Mouse (Mus musculus) cerebellum, adult 2 months (tissue): Measurements from ENCODE around the gene Alk. TPM values are rescaled to one million over a fixed set of nuclear protein-coding genes. Genes with fewer than 3 reads are reported as not detected.

Source experiments
- DNase-seq, 2 experiments: peaks; one replicate each; pipeline ENCODE4 v3.0.0; 2021
- H3K27ac ChIP-seq: fragments of 200-500 bp; 2 replicates; pipeline ENCODE4 v1.5.1; 2012; ENCODE audit warnings: low read length, control low read depth, inconsistent platforms; ENCODE audit not compliant: insufficient read depth
- H3K27me3 ChIP-seq: fragments of 200-500 bp; 2 replicates; pipeline ENCODE4 v1.6.1; 2012; ENCODE audit warnings: inconsistent platforms, mild to moderate bottlenecking, low read length, moderate library complexity; ENCODE audit not compliant: control insufficient read depth, insufficient read depth
- H3K4me1 ChIP-seq: fragments of 200-500 bp; 2 replicates; pipeline ENCODE4 v1.6.1; 2011; ENCODE audit warnings: low read length; ENCODE audit not compliant: control insufficient read depth, insufficient read depth
- H3K4me3 ChIP-seq: fragments of 200-500 bp; replicated peaks from 2 replicates; pipeline ENCODE3; 2011; ENCODE audit warnings: mild to moderate bottlenecking, low read depth, low read length, control low read depth; ENCODE audit not compliant: insufficient read depth
- CTCF ChIP-seq: fragments of 200-500 bp; IDR thresholded peaks from 2 replicates; pipeline ENCODE4 v1.5.1; 2011; ENCODE audit warnings: low read depth, mild to moderate bottlenecking, control low read depth, low read length, moderate library complexity, borderline replicate concordance; ENCODE audit not compliant: insufficient read depth
- POLR2A ChIP-seq: fragments of 200-500 bp; IDR thresholded peaks from 2 replicates; pipeline ENCODE4 v1.6.1; 2011; ENCODE audit warnings: low read length, control low read depth, borderline replicate concordance; ENCODE audit not compliant: insufficient read depth
- WGBS: fragments of 180-500 bp; shearing (Covaris S2); methylation state at CpG from one replicate; pipeline ENCODE4 v1.1.7; 2018; 5-methylcytosine and 5-hydroxymethylcytosine counted together
- polyA plus RNA-seq: library from polyadenylated mRNA; depleted of rRNA; stranded (reverse); fragments of >200 nt; gene quantifications from 2 replicates; pipeline ENCODE4 v1.2.3, GENCODE M21; 2012

Gene Alk
- polyA plus RNA-seq, 1 experiment = 1.6 TPM

- H3K27ac ChIP-seq = no peak overlapping the region
- 92% methylated on average over 7 of the region's 7 CpGs for WGBS
- no peak for TF ChIP-seq POLR2A
- TF ChIP-seq CTCF = no peak
These were observed 545.1 kb downstream of the Alk start for GRCm38 (mm10) chr17:72059312-72059711.

GRCm38 (mm10) chr17:72045671-72046070, 558.8 kb downstream of the Alk start:
- 92% methylated on average over 2 of the region's 2 CpGs for WGBS
- DNase-seq = peak; percentile 57 to 80
- H3K4me3 ChIP-seq = no peak overlapping the region
- H3K27ac ChIP-seq = no peak overlapping the region
- H3K4me1 ChIP-seq = peaks cover 21% of the 10 kb centered on the region
- no peaks in the 10 kb centered on the region for H3K27me3 ChIP-seq
- TF ChIP-seq CTCF (no peak), POLR2A (no peak)

More at GRCm38 (mm10) chr17:72059312-72059711, 545.1 kb downstream of the Alk start:
- H3K4me1 ChIP-seq = no peaks in the 10 kb centered on the region
- no peak overlapping the region for H3K4me3 ChIP-seq
- no peaks in the 10 kb centered on the region for H3K27me3 ChIP-seq
- no peak for DNase-seq

GRCm38 (mm10) chr17:72043667-72044390, 560.6 kb downstream of the Alk start:
- H3K4me3 ChIP-seq = no peak overlapping the region
- H3K4me1 ChIP-seq = peaks cover 35% of the 10 kb centered on the region
- H3K27me3 ChIP-seq = no peaks in the 10 kb centered on the region
- no peak overlapping the region for H3K27ac ChIP-seq
- no peak for TF ChIP-seq CTCF
- TF ChIP-seq POLR2A = no peak
- DNase-seq = no peak
- 26% methylated on average over 11 of the region's 11 CpGs for WGBS

DNA sequence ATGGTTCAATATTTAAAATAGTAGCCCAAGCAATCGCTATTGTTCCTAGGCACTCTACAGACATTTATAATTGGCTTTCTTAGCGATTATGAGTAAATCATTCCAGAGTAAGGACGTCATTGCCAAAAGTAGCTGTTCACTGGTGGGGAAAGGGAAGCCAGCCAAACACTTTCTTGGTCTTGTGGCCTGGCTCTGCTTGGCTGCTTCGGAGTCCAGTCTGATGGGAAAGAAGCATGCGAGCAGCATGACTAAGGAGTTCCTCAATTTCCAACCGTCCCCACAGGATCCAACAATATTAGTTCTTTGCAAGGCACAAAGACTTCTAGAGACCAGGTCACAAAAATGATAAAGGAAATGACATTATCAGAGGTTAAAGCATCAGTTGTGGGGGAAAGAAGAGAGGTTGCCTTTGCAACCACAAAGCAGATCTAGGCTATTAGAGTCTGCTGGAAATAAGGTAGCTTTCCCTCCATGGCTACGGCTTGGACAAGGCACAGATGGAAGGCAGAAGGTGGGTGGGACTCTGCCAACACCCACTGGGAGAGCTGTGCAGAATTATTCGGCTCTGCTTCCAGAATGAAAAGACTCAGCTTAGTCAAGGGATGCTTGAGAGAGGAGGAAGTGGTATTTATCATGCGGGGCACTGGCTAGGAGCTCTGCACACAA, 561.3 kb downstream of the Alk start:
- H3K4me3 ChIP-seq = no peak overlapping the region
- peaks cover 42% of the 10 kb centered on the region for H3K4me1 ChIP-seq
- TF ChIP-seq POLR2A (no peak), CTCF (no peak)
- peak; percentile 94 to 96 for DNase-seq
- no peak overlapping the region for H3K27ac ChIP-seq
- 3% methylated on average over 9 of the region's 9 CpGs for WGBS
- H3K27me3 ChIP-seq = no peaks in the 10 kb centered on the region

DNA sequence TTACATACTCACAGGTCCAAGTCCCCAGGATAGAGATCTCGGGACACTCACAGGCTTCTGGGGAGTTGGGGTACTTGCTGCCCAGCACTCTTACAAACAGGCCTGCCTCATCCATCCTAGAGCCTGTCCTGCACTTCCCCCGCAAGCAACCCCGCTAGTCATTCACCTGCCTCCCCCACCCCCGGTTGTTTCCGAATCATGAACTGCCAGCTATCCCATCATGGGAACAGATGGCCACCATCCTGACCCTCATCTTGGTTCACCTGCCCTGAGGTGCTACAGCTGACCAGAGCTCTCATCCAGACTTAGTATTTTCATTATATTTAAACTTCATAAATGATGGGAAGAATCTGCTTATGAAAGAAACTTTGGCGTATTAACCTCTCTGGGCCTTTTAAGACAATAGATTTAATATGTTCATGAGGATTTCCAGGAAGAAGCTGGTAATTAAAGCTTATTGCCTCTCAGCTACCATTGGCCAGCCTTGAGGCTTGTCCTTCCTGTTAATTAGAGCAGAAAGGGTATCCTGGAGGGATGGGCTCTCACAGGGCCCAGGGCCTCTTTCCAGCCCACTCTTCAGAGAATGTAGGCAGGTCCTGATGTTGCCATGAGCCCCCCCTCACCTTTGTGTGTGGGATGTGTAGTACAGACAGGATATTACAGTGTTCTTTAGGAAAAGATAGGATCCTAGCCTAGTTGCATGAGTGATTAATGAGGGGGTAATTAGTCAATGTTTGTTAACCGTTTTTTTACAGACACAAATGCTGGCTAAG, 565.1 kb downstream of the Alk start:
- Histone ChIP-seq H3K4me3 (no peak overlapping the region), H3K4me1 (peaks cover 31% of the 10 kb centered on the region; the same call in 1 of the 2 replicates), H3K27ac (no peak overlapping the region), H3K27me3 (no peaks in the 10 kb centered on the region; the same call in 1 of the 2 replicates)
- TF ChIP-seq POLR2A (no peak), CTCF (no peak)
- peak in 1 of 2 experiments; percentile 54 for DNase-seq
- 38% methylated on average over 7 of the region's 7 CpGs for WGBS

DNA sequence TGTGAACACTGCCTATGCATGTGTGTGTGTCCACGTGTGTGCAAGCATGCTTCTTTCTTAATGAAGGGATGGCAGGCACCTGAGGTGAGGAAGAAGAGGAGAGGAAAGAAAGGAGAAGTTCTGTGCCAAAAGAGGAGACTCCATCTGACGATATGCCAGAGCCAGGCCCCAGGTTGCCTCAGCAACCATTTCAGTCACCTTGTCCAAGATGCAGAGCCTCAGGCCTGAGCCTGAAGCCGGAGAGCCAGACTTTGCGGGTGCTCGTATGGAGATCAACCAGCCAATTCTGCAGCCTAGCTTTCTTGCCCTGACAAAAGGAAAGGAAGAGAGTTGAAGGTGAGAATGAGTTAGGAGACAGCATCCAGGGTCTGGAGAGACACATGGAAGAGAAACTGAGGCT, 566.1 kb downstream of the Alk start:
- H3K27ac ChIP-seq = no peak overlapping the region
- H3K4me1 ChIP-seq = peaks cover 26% of the 10 kb centered on the region; the same call in 1 of the 2 replicates
- TF ChIP-seq CTCF (no peak), POLR2A (no peak)
- no peak overlapping the region for H3K4me3 ChIP-seq
- WGBS = 71% methylated on average over 5 of the region's 5 CpGs
- DNase-seq = peak in 1 of 2 experiments; percentile 22
- no peaks in the 10 kb centered on the region; the same call in 1 of the 2 replicates for H3K27me3 ChIP-seq

GRCm38 (mm10) chr17:72030672-72031071, 573.8 kb downstream of the Alk start:
- 85% methylated on average over 7 of the region's 7 CpGs for WGBS
- H3K27ac ChIP-seq = no peak overlapping the region
- no peak for DNase-seq

More at GRCm38 (mm10) chr17:72030672-72031071, 573.8 kb downstream of the Alk start:
- Histone ChIP-seq H3K4me3 (no peak overlapping the region), H3K27me3 (no peaks in the 10 kb centered on the region; the same call in 1 of the 2 replicates), H3K4me1 (no peaks in the 10 kb centered on the region)
- TF ChIP-seq POLR2A = no peak
- TF ChIP-seq CTCF = no peak
